Mouse (Mus musculus) stomach, postnatal 0 days (tissue): Measurements from ENCODE around the gene Zfp983.

Source experiments
- CTCF ChIP-seq: IDR thresholded peaks from 2 replicates; pipeline ENCODE4 v1.5.1; 2016; ENCODE audit warnings: antibody characterized with exemption, low read depth, mild to moderate bottlenecking, moderate library complexity
- EP300 ChIP-seq: optimal IDR thresholded peaks from 2 replicates; pipeline ENCODE3; 2016; ENCODE audit warnings: antibody characterized with exemption

DNA sequence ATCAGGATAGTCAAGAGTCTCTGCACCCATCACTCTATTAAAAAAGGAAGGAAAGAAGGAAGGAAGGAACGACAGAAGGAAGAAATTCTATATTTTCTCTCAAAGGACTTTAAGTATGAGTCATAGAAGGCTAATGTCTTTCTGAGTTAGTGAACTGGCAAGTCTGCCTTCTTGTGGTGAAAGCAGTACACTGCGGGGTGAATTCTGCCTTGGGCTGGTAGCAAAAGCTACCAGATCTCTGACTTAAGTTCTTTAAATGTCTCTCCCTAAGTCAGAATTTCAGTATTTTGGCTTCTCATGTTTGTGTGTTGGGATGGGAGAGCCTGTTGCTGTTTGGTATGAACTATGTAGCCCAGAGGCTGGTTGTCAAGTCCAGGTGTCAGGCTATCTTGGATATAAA lies 488 bp upstream of the Zfp983 start:
- TF ChIP-seq CTCF (peak; percentile 74), EP300 (no peak)
